Mouse (Mus musculus) lung, adult 2 months (tissue): ENCODE results near the gene Mfap3l. TPM values are rescaled to one million over a fixed set of nuclear protein-coding genes. Genes with fewer than 3 reads are reported as not detected.
"Not testable (repeated sequence)": the region's sequence is repeated elsewhere in the genome, so short reads cannot be mapped to it uniquely, and the experiment has no call there.

Experiments used
- DNase-seq: peaks from one replicate; pipeline ENCODE4 v3.0.0; 2022
- H3K4me1 ChIP-seq: fragments of 200-500 bp; 2 replicates; pipeline ENCODE4 v1.6.1; 2011; ENCODE audit warnings: low read length; ENCODE audit not compliant: control insufficient read depth, insufficient read depth
- H3K4me3 ChIP-seq: fragments of 200-500 bp; replicated peaks from 2 replicates; pipeline ENCODE3; 2011; ENCODE audit warnings: low read depth, mild to moderate bottlenecking, control low read depth, low read length; ENCODE audit errors: extremely low read depth
- CTCF ChIP-seq: fragments of 200-500 bp; IDR thresholded peaks from 2 replicates; pipeline ENCODE4 v1.5.1; 2011; ENCODE audit warnings: mild to moderate bottlenecking, low read length, control low read depth; ENCODE audit not compliant: insufficient read depth
- POLR2A ChIP-seq: fragments of 200-500 bp; IDR thresholded peaks from 2 replicates; pipeline ENCODE4 v1.6.1; 2011; ENCODE audit warnings: low read depth, mild to moderate bottlenecking, control low read depth, low read length, borderline replicate concordance; ENCODE audit errors: extremely low read depth
- WGBS: fragments of 180-500 bp; shearing (Covaris S2); methylation state at CpG from one replicate; pipeline ENCODE4 v1.1.7; 2018; 5-methylcytosine and 5-hydroxymethylcytosine counted together
- polyA plus RNA-seq: library from polyadenylated mRNA; depleted of rRNA; stranded (reverse); fragments of >200 nt; gene quantifications from 2 replicates; pipeline ENCODE4 v1.2.3, GENCODE M21; 2012

The Mfap3l gene
- polyA plus RNA-seq, 1 experiment: 10.7 TPM

- no peak for DNase-seq
- Histone ChIP-seq H3K4me1 (peaks cover 3% of the 10 kb centered on the region), H3K4me3 (no peak overlapping the region)
- no peak for TF ChIP-seq CTCF
- TF ChIP-seq POLR2A: no peak
- WGBS: 93% methylated on average over 3 of the region's 3 CpGs
Measured at GRCm38 (mm10) chr8:60647291-60647690, 14.7 kb downstream of the Mfap3l start.

GRCm38 (mm10) chr8:60649081-60649480 lies 16.5 kb downstream of the Mfap3l start:
- Histone ChIP-seq H3K4me3 (no peak overlapping the region), H3K4me1 (peaks cover under 1% of the 10 kb centered on the region)
- no peak for TF ChIP-seq CTCF
- TF ChIP-seq POLR2A: no peak
- WGBS: 31% methylated on average over 1 of the region's 1 CpGs
- DNase-seq: no peak

- no peak for DNase-seq
- Histone ChIP-seq H3K4me1 (no peaks in the 10 kb centered on the region), H3K4me3 (no peak overlapping the region)
- TF ChIP-seq POLR2A (no peak), CTCF (no peak)
- WGBS: 82% methylated on average over 4 of the region's 4 CpGs
Measured at GRCm38 (mm10) chr8:60650119-60650518, 17.5 kb downstream of the Mfap3l start.

GRCm38 (mm10) chr8:60657425-60658113 lies 24.9 kb downstream of the Mfap3l start:
- H3K4me1 ChIP-seq: no peaks in the 10 kb centered on the region; the same call in 1 of the 2 replicates
- WGBS: 74% methylated on average over 6 of the region's 6 CpGs
- TF ChIP-seq POLR2A (no peak), CTCF (no peak)
- no peak overlapping the region for H3K4me3 ChIP-seq
- DNase-seq: no peak

- TF ChIP-seq CTCF: no peak
- TF ChIP-seq POLR2A: no peak
Measured at GRCm38 (mm10) chr8:60658114-60658500, 25.5 kb downstream of the Mfap3l start.

GRCm38 (mm10) chr8:60658686-60659085 lies 26.1 kb downstream of the Mfap3l start:
- DNase-seq, H3K4me3 ChIP-seq, H3K4me1 ChIP-seq: not testable (repeated sequence)
- WGBS: 82% methylated on average over 2 of the region's 2 CpGs

More at GRCm38 (mm10) chr8:60658114-60658500, 25.5 kb downstream of the Mfap3l start:
- no peak for DNase-seq
- H3K4me1 ChIP-seq: no peaks in the 10 kb centered on the region; the same call in 1 of the 2 replicates
- no peak overlapping the region for H3K4me3 ChIP-seq
- 83% methylated on average over 6 of the region's 6 CpGs for WGBS

- Histone ChIP-seq H3K4me1 (no peaks in the 10 kb centered on the region; the same call in 1 of the 2 replicates), H3K4me3 (no peak overlapping the region)
- DNase-seq: no peak
- WGBS: 89% methylated on average over 8 of the region's 8 CpGs
- no peak for TF ChIP-seq CTCF
- TF ChIP-seq POLR2A: no peak
Measured at GRCm38 (mm10) chr8:60659721-60660120, 27.1 kb downstream of the Mfap3l start.

- TF ChIP-seq CTCF: no peak
- TF ChIP-seq POLR2A: no peak
- H3K4me1 ChIP-seq: no peaks in the 10 kb centered on the region; the same call in 1 of the 2 replicates
- 71% methylated on average over 2 of the region's 2 CpGs for WGBS
- DNase-seq: no peak
- no peak overlapping the region for H3K4me3 ChIP-seq
Measured at GRCm38 (mm10) chr8:60661191-60661590, 28.6 kb downstream of the Mfap3l start.

- H3K4me3 ChIP-seq: no peak overlapping the region
- TF ChIP-seq CTCF (no peak), POLR2A (no peak)
- H3K4me1 ChIP-seq: no peaks in the 10 kb centered on the region; the same call in 1 of the 2 replicates
- DNase-seq: no peak
- WGBS: 52% methylated on average over 5 of the region's 5 CpGs
Measured at GRCm38 (mm10) chr8:60663552-60663951, 30.9 kb downstream of the Mfap3l start.

GRCm38 (mm10) chr8:60665821-60666220 lies 33.2 kb downstream of the Mfap3l start:
- Histone ChIP-seq H3K4me1 (no peaks in the 10 kb centered on the region), H3K4me3 (no peak overlapping the region)
- WGBS: 77% methylated on average over 4 of the region's 4 CpGs
- no peak for DNase-seq
- TF ChIP-seq POLR2A (no peak), CTCF (no peak)

- no peak for DNase-seq
- H3K4me1 ChIP-seq: no peaks in the 10 kb centered on the region
- H3K4me3 ChIP-seq: no peak overlapping the region
- TF ChIP-seq POLR2A (no peak), CTCF (no peak)
- WGBS: 49% methylated on average over 3 of the region's 3 CpGs
Measured at GRCm38 (mm10) chr8:60666852-60667251, 34.2 kb downstream of the Mfap3l start.
